Mouse (Mus musculus) testis, adult 2 months (tissue): Measurements from ENCODE around the gene Oaz1.

Experiments
- CTCF ChIP-seq: fragments of 200-500 bp; IDR thresholded peaks from 2 replicates; pipeline ENCODE4 v1.5.1; 2012; ENCODE audit warnings: low read depth, mild to moderate bottlenecking, inconsistent platforms, low read length, moderate library complexity; ENCODE audit not compliant: control insufficient read depth, insufficient read depth, insufficient replicate concordance
- POLR2A ChIP-seq: fragments of 200-500 bp; IDR thresholded peaks from 2 replicates; pipeline ENCODE4 v1.6.1; 2012; ENCODE audit warnings: low read depth, mild to moderate bottlenecking, inconsistent platforms, low read length, moderate library complexity; ENCODE audit not compliant: control insufficient read depth

GRCm38 (mm10) chr10:80841685-80842084, 15.2 kb downstream of the Oaz1 start:
- TF ChIP-seq POLR2A (no peak), CTCF (no peak)
